In the genomic region with DNA sequence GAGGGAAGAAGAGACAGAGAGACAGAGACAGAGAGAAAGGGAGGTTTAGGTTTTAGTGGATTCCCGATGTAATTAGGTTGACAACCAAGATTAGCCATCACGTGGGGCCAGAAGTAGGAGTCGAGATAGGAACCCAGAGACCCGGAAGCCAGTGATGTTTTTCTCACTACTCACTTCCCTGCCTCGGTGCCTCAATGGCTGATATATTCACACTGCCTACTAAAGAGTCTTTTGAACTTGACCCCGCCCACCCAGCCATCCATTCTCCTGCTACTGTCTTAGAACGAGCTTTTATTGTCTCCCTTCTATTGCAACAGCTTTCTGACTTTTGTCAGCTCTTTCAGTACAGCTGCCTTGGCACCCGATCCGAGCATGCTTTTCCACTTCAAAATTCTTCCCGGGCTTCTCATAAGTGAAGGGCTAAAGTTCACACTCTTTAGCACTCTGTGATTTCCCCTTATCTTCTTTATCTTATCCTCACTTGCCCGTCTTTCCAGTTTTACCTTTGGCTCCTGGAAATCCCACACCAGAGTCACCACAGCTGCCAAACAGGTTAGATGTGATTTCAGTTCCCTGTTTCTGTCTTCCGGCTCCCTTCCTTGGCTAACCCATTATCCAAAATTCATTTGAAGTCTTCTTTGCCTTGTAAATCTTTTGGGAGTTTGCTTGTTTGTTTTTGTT, we compare ENCODE assay signal across 9 mouse cellular contexts. TPM values are rescaled to one million over a fixed set of nuclear protein-coding genes. Genes with fewer than 3 reads are reported as not detected.
DNase-seq lines count a peak whose midpoint lies in the region; ATAC-seq and TF ChIP-seq lines count a peak whose summit lies in the region.
"Had no signal": no experiment of that assay in that cellular context is flagged by ENCODE, and none has a peak within 500 bp of the region (broad histone marks: within the 10 kb centered on the region; RNA-seq: fewer than 3 reads in every experiment).

No protein-coding gene starts in this region.

- 16% methylated on average over 12 of the region's 12 CpGs for WGBS in heart, embryonic 13.5 days
- WGBS in limb, embryonic 14.5 days: 31% methylated on average over 12 of the region's 12 CpGs
- WGBS in neural tube, embryonic 13.5 days: 23% methylated on average over 12 of the region's 12 CpGs

- H3K4me2 ChIP-seq in heart, embryonic 13.5 days: peak overlapping the region; percentile 58
- H3K4me2 ChIP-seq in limb, embryonic 14.5 days (replicated peaks; ENCODE audit: low read depth, low read length, severe bottlenecking): no peak overlapping the region
- peak overlapping the region; percentile 22 for H3K4me2 ChIP-seq in neural tube, embryonic 13.5 days

- H3K9ac ChIP-seq in heart, embryonic 13.5 days: peak overlapping the region; percentile 39; the same call in 1 of the 2 replicates
- H3K9ac ChIP-seq in limb, embryonic 14.5 days (ENCODE audit: low read depth, low read length, severe bottlenecking): no peak overlapping the region
- no peak overlapping the region for H3K9ac ChIP-seq in neural tube, embryonic 13.5 days

- no peak for DNase-seq in heart, postnatal 14 days
- DNase-seq in MEL-GATA-1-ER (ENCODE audit: extremely low read depth, low read depth): peak; percentile 51
- DNase-seq in limb, embryonic 14.5 days (ENCODE audit: low spot score): peak; percentile 24
- DNase-seq in frontal cortex, postnatal 36 days (ENCODE audit: low spot score in 2 of 2): no peak
- no peak for DNase-seq in layer of hippocampus, postnatal 14 days (ENCODE audit: low spot score in 2 of 2)
- no peak for DNase-seq in Muller cell, postnatal 12 days (ENCODE audit: inconsistent ontology term)

- no peaks in the 10 kb centered on the region for H3K27me3 ChIP-seq in heart, embryonic 13.5 days (replicated peaks)
- no peaks in the 10 kb centered on the region for H3K27me3 ChIP-seq in limb, embryonic 14.5 days (ENCODE audit: control insufficient read depth, insufficient read depth, low read length)
- no peaks in the 10 kb centered on the region for H3K27me3 ChIP-seq in neural tube, embryonic 13.5 days
- H3K27me3 ChIP-seq: Patski had no signal

- ATAC-seq in heart, embryonic 13.5 days (ENCODE audit: extremely low read depth, insufficient number of reproducible peaks, low FRiP score, low TSS enrichment): no peak
- no peak for ATAC-seq in limb, embryonic 14.5 days (ENCODE audit: low FRiP score, low read depth)
- ATAC-seq in neural tube, embryonic 13.5 days (ENCODE audit: low read depth): no peak
- ATAC-seq: Patski had no signal

- H3K4me3 ChIP-seq in heart, embryonic 13.5 days: peak overlapping the region; percentile 22
- no peak overlapping the region for H3K4me3 ChIP-seq in limb, embryonic 14.5 days (replicated peaks; ENCODE audit: low read length)
- no peak overlapping the region for H3K4me3 ChIP-seq in neural tube, embryonic 13.5 days

- intact Hi-C loops in heart, postnatal 14 days (cut with DNase I): no loop called here

- peaks cover 7% of the 10 kb centered on the region for H3K4me1 ChIP-seq in heart, embryonic 13.5 days
- H3K4me1 ChIP-seq in limb, embryonic 14.5 days (ENCODE audit: control insufficient read depth, insufficient read depth, low read length): no peaks in the 10 kb centered on the region
- H3K4me1 ChIP-seq in neural tube, embryonic 13.5 days (replicated peaks): peaks cover 10% of the 10 kb centered on the region

- no peak for TF ChIP-seq POLR2A in limb, embryonic 14.5 days (IDR thresholded peaks at IDR 0.05; ENCODE audit: borderline replicate concordance, extremely low read depth, insufficient read depth, insufficient read length)

- H3K36me3 ChIP-seq in heart, embryonic 13.5 days: no peaks in the 10 kb centered on the region
- H3K36me3 ChIP-seq in limb, embryonic 14.5 days (ENCODE audit: control insufficient read depth, insufficient read depth, low read length): no peaks in the 10 kb centered on the region
- H3K36me3 ChIP-seq in neural tube, embryonic 13.5 days: no peaks in the 10 kb centered on the region

- H3K27ac ChIP-seq in heart, embryonic 13.5 days (replicated peaks): no peak overlapping the region
- H3K27ac ChIP-seq in limb, embryonic 14.5 days (replicated peaks; ENCODE audit: low read depth, low read length): no peak overlapping the region
- H3K27ac ChIP-seq in neural tube, embryonic 13.5 days (replicated peaks): no peak overlapping the region

- no peaks in the 10 kb centered on the region for H3K9me3 ChIP-seq in heart, embryonic 13.5 days
- no peaks in the 10 kb centered on the region for H3K9me3 ChIP-seq in limb, embryonic 14.5 days (ENCODE audit: control insufficient read depth, low read length)
- no peaks in the 10 kb centered on the region for H3K9me3 ChIP-seq in neural tube, embryonic 13.5 days

RNA-seq across cellular contexts. Expression of gene Tlk1, which starts 13.1 kb away (rescaled TPM):
- 18.0 and 18.8 TPM in 2 replicates for polyA plus RNA-seq in heart, embryonic 13.5 days (2015; fragmentation: Nextera tagmentation; extraction: Ambion mirVana)
- 10 to 100 TPM; 34.7 to 37.8 TPM for total RNA-seq in heart, postnatal 14 days (2021)
- polyA plus RNA-seq in limb, embryonic 14.5 days (2012; rRNA removed): 29.0 and 34.1 TPM in 2 replicates
- 39.1 and 47.6 TPM in 2 replicates for polyA plus RNA-seq in limb, embryonic 14.5 days (2014; fragmentation: Nextera tagmentation; extraction: Ambion mirVana)
- 23.5 and 23.7 TPM in 2 replicates for polyA plus RNA-seq in neural tube, embryonic 13.5 days (2015; fragmentation: Nextera tagmentation; extraction: Ambion mirVana)
- total RNA-seq in layer of hippocampus, postnatal 14 days (2021): 10 to 100 TPM; 63.5 to 64.9 TPM

Comparison
In these comparisons a context has a peak if more than half of its experiments do, and no peak if none do; other contexts are left out.
1. DNase-seq: peak in MEL-GATA-1-ER (single experiment) and limb, embryonic 14.5 days (single experiment); none in heart, postnatal 14 days (0 of 2), frontal cortex, postnatal 36 days (0 of 2), layer of hippocampus, postnatal 14 days (0 of 2) and Muller cell, postnatal 12 days (single experiment).